Mouse (Mus musculus) bone marrow macrophage, adult 2 months (primary cell): ENCODE data around the gene Cluap1. TPM values are rescaled to one million over a fixed set of nuclear protein-coding genes. Genes with fewer than 3 reads are reported as not detected.

Experiments
- H3K27ac ChIP-seq: 2 replicates; pipeline ENCODE4 v1.5.1; 2012; ENCODE audit warnings: low read depth, low read length; ENCODE audit not compliant: insufficient read depth
- H3K4me1 ChIP-seq: 2 replicates; pipeline ENCODE4 v1.6.1; 2012; ENCODE audit warnings: low read length; ENCODE audit not compliant: control insufficient read depth, insufficient read depth
- H3K4me3 ChIP-seq: 2 replicates; pipeline ENCODE4 v1.5.1; 2012; ENCODE audit warnings: mild to moderate bottlenecking, low read length, moderate library complexity; ENCODE audit not compliant: insufficient read depth
- CTCF ChIP-seq: IDR thresholded peaks from 2 replicates; pipeline ENCODE4 v1.5.1; 2012; ENCODE audit warnings: low read depth, mild to moderate bottlenecking, low read length, moderate library complexity
- POLR2A ChIP-seq: IDR thresholded peaks from 2 replicates; pipeline ENCODE4 v1.6.1; 2012; ENCODE audit warnings: mild to moderate bottlenecking, low read depth, low read length, borderline replicate concordance
- polyA plus RNA-seq: library from polyadenylated mRNA; stranded (reverse); fragments of >200 nt; gene quantifications from 2 replicates; pipeline ENCODE4 v1.2.4, GENCODE M21; 2012; ENCODE audit not compliant: missing spikeins, insufficient read depth, insufficient read length

The Cluap1 gene
- polyA plus RNA-seq, 1 experiment, result 13.7 TPM

- no peak overlapping the region for H3K4me3 ChIP-seq
- TF ChIP-seq CTCF (no peak), POLR2A (no peak)
- peaks cover 37% of the 10 kb centered on the region for H3K4me1 ChIP-seq
- peak overlapping the region; percentile 93 for H3K27ac ChIP-seq
These were observed 14.9 kb upstream of the Cluap1 start for GRCm38 (mm10) chr16:3893739-3894138.

- H3K4me1 ChIP-seq, result peaks cover 37% of the 10 kb centered on the region
- peak overlapping the region; percentile 54 for H3K4me3 ChIP-seq
- H3K27ac ChIP-seq, result peak overlapping the region; percentile 93
- TF ChIP-seq CTCF, result no peak
- TF ChIP-seq POLR2A, result no peak
These were observed 13.3 kb upstream of the Cluap1 start for GRCm38 (mm10) chr16:3895173-3895792.

GRCm38 (mm10) chr16:3896046-3896445, 12.6 kb upstream of the Cluap1 start:
- TF ChIP-seq POLR2A, result no peak
- TF ChIP-seq CTCF, result no peak
- Histone ChIP-seq H3K4me3 (no peak overlapping the region), H3K4me1 (peaks cover 34% of the 10 kb centered on the region), H3K27ac (peak overlapping the region; percentile 50; the same call in 1 of the 2 replicates)

GRCm38 (mm10) chr16:3896553-3896952, 12.0 kb upstream of the Cluap1 start:
- no peak overlapping the region for H3K4me3 ChIP-seq
- no peak overlapping the region for H3K27ac ChIP-seq
- no peak for TF ChIP-seq POLR2A
- no peak for TF ChIP-seq CTCF
- H3K4me1 ChIP-seq, result peaks cover 34% of the 10 kb centered on the region

DNA sequence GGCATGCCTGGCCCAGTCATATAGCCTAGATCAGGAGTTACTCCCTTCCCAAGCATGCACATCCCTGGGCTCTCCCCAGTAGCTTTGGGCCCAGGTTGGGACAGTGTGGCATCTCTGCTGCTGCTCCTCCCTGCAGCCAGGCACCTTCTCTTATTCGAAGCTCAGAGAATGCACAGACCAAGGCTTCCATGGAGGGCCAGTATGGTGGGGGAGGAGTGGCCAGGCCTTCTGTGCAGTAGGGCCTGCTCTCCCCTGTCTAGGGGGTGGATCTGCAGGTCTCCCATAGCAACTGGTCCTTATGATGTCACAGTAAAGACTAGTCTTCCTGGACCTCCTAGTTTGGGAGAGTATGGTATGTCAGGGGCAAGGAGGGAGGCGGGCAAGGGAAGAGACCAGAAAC, 1.1 kb upstream of the Cluap1 start:
- Histone ChIP-seq H3K4me3 (no peak overlapping the region), H3K4me1 (peaks cover 10% of the 10 kb centered on the region), H3K27ac (no peak overlapping the region)
- TF ChIP-seq CTCF, result no peak
- no peak for TF ChIP-seq POLR2A

GRCm38 (mm10) chr16:3909118-3909517, 517 bp downstream of the Cluap1 start:
- TF ChIP-seq POLR2A (no peak; the same call in 1 of the 2 replicates), CTCF (no peak)
- H3K4me1 ChIP-seq, result peaks cover 10% of the 10 kb centered on the region
- peak overlapping the region; percentile 84 for H3K4me3 ChIP-seq
- peak overlapping the region; percentile 44 for H3K27ac ChIP-seq

DNA sequence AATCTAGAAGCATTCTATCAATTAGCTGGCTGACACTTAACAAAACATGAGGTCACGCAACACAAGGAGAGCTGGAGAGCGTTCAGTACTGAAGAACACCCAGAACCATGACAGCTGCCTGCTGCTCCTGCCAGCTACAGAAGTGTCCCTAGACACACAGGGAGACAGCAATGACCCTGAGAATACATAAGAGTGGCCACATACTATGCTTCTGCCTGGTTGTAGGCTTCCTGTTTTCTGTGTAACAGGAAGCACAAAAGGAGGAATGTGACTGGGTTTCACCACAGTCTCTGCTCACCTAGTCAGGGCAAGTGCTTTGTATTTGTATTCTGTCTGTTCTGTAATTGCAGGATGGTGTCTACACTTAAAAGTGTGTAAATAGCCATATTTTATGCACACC, 12.2 kb downstream of the Cluap1 start:
- no peak overlapping the region for H3K4me3 ChIP-seq
- peak overlapping the region; percentile 31; the same call in 1 of the 2 replicates for H3K27ac ChIP-seq
- H3K4me1 ChIP-seq, result peaks cover 7% of the 10 kb centered on the region; the same call in 1 of the 2 replicates
- TF ChIP-seq POLR2A (no peak), CTCF (no peak)

GRCm38 (mm10) chr16:3923515-3923914, 14.9 kb downstream of the Cluap1 start:
- H3K27ac ChIP-seq, result no peak overlapping the region
- H3K4me3 ChIP-seq, result no peak overlapping the region
- TF ChIP-seq POLR2A (no peak), CTCF (no peak)
- H3K4me1 ChIP-seq, result peaks cover 15% of the 10 kb centered on the region

GRCm38 (mm10) chr16:3923966-3924365, 15.4 kb downstream of the Cluap1 start:
- no peak overlapping the region for H3K4me3 ChIP-seq
- TF ChIP-seq CTCF (no peak), POLR2A (no peak)
- H3K4me1 ChIP-seq, result peaks cover 18% of the 10 kb centered on the region
- H3K27ac ChIP-seq, result no peak overlapping the region

DNA sequence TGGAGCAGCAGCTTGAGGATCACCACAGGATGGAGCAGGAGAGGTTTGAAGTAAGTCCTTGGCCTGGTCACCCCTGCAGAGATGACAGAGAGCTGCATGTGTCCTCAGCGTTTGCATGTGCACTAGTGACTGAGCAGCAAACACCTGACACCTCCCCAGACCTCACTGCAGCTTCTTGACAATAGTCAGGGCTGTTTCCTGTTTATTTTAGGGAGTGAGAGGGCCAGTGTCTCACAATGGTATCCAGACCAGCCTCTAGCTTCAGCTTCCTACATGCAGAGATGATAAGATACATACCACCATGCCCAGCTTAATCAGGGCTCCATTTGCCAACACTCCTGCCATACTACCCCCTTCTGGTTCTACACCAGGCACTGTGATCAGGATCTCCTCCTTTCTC, 20.0 kb downstream of the Cluap1 start:
- TF ChIP-seq POLR2A (no peak), CTCF (no peak)
- Histone ChIP-seq H3K27ac (peak overlapping the region; percentile 90), H3K4me3 (peak overlapping the region; percentile 31; the same call in 1 of the 2 replicates), H3K4me1 (peaks cover 23% of the 10 kb centered on the region)

DNA sequence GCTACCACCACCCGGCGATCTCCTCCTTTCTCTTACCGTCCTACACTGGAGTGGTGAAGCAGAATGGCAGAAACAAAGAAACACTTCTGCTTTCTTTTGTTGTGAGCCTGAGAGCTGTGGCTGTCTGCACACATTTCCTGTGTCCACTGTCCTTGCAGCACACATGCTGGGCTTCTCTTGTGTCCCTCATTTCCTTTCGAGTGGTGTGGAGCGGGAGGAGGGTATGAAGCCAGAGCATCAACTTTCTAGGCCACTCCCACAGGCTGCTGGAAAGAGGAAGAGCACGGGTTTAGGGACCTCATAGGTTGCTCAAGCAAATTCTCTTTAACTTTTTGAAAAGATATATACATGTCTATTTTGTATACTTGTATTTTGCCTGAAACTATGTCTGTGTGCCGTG, 20.6 kb downstream of the Cluap1 start:
- Histone ChIP-seq H3K4me3 (peak overlapping the region; percentile 23), H3K27ac (peak overlapping the region; percentile 90), H3K4me1 (peaks cover 29% of the 10 kb centered on the region)
- TF ChIP-seq CTCF, result no peak
- no peak for TF ChIP-seq POLR2A
